Mouse (Mus musculus) left cerebral cortex, adult 8-10 months (tissue): ENCODE results near the gene Trabd2b. TPM values are rescaled to one million over a fixed set of nuclear protein-coding genes. Genes with fewer than 3 reads are reported as not detected.

Experiments used
- DNase-seq, 2 experiments: peaks; one replicate each; pipeline ENCODE4 v3.0.0; 2022; ENCODE audit warnings: low spot score in 2 of 2
- total RNA-seq, 4 experiments: library from RNA; stranded (reverse); gene quantifications; 2 replicates each; pipeline ENCODE4 v1.2.4; 2022

The Trabd2b gene
- total RNA-seq, 4 experiments from 2014 or later: 4.7 to 5.3 (median 4.9) TPM

DNA sequence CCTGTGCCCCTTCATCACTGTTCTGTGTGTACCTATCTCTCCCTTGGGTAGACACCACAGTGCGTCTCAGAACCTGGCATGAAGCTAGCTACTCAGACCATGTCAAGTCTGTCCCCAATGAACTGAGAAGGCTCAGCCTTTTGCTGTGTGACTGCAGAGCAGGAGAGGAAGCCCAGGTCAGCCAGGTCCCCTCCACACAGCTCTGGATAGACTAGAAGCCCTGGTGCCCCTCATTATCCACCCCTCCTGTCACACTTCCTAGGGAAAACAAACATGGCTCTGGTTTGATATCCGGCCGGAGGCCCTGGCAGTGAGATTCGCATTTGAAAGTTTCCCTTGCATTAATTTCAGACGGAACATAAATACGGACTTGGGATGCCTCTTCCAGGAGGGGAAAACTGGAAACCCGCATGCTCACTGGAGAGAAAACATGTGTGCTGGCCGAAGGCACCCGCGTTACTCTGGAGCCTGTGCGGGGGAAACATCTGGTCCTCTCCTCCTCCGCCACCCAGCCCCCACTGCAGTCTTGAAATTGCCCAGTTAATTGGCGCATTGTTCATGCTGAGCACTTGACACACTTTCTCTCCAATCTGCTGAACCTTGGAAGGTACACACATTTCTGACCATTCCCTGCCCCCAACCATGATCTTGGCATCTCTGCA, 187.2 kb downstream of the Trabd2b start:
- DNase-seq: no peak

DNA sequence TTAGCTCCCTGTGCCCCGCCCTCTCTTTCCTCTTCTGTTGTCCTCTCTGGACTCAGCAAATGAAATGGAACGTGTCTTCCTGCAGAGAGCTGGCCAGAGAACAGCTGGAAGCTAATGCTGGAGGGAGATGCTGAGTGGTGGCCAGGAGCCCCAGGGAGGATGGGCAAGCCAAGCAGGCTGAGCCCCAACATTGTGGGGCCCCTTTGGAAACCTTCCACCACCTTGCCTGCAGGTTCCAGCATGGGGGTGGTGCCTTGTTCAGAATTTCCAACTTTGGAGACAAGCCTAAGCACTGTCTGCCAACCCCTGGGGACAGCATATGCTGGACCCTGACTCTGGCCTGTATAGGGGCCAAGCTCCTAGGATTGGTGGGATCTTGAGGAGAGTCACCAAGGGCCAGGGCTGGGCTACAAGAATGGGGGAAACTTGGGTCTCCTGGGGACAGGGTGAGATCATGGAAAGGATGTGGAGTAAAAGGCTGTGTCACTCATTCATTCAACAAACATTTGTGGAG, 188.7 kb downstream of the Trabd2b start:
- DNase-seq: no peak

- no peak for DNase-seq
These were observed 192.6 kb downstream of the Trabd2b start for GRCm38 (mm10) chr4:114599121-114599520.

DNA sequence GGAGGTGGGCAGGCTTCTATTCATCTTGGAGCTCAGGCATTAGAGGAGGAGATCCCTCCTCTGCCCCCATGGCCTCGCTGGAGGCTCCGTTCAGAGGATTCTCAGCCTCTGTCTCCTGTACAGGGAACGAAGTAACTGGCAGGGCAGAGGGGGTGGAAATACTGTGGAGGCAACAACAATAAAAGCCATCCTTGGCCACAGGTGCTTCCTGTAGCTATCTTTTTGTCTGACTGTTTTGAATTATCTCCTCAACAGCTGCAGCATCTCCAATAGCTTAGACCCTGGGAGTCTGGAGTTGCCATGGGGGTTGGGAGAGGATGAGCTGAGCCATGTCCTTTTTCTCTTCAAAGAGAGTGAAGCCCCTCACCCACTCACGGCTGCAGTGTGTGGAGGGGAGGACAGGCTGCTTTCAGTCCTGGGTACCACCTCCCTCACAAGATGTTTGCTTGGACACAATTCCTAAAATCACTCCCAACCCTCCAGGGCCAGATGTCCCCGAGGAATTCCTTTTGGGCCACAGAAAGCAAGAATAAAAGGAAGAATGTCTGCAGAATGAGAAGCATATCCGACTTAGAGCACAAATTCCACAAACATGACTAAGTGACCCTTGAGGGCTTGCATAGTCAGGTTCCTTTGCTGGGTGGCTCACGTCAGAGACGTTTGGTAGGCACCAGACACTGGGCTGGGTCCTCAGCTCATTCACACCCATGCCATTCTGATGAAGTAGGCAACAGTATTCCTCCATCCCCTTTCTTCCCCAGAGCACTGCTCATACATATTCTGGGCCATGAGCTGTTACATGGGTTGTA, 194.9 kb downstream of the Trabd2b start:
- DNase-seq: no peak

DNA sequence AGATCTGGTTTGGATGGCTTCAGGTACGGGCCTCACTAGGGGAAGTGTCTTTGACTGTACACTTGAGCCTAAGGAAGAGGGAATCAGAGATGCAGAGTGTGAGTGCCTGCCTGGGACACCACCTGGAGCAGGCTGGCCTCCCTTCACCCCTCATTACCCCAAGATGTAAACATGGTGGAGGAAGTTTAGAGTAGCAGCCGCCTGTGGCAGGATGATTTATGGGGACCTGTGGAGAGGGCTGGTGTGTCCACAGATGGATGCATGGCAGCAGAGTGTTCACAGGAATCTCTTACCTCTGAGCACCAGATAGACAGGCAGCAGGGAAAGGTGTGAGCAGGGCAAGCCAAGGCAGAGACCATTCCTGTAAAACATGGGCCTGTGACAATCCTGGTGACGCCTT, 199.1 kb downstream of the Trabd2b start:
- DNase-seq: no peak

GRCm38 (mm10) chr4:114607873-114608272, 201.3 kb downstream of the Trabd2b start:
- DNase-seq: no peak

DNA sequence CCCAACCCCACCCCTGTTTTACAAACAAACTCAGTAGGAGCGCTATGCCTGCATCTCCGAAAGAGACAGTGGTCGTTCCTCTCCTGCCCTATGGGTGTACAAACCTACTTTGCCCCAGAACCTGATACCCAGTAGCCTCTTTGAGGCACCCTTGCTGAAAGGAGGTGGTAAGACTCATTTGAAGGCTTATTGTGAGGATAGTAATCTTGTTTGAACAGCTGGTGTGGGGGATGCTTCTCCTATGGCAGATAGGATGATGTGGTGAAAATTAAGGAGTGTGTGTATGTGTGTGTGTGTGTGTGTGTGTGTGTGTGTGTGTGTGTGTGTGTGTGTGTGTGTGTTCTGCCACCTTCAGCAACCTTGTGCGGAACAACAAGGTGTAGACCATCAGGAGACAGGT, 202.8 kb downstream of the Trabd2b start:
- DNase-seq: no peak

DNA sequence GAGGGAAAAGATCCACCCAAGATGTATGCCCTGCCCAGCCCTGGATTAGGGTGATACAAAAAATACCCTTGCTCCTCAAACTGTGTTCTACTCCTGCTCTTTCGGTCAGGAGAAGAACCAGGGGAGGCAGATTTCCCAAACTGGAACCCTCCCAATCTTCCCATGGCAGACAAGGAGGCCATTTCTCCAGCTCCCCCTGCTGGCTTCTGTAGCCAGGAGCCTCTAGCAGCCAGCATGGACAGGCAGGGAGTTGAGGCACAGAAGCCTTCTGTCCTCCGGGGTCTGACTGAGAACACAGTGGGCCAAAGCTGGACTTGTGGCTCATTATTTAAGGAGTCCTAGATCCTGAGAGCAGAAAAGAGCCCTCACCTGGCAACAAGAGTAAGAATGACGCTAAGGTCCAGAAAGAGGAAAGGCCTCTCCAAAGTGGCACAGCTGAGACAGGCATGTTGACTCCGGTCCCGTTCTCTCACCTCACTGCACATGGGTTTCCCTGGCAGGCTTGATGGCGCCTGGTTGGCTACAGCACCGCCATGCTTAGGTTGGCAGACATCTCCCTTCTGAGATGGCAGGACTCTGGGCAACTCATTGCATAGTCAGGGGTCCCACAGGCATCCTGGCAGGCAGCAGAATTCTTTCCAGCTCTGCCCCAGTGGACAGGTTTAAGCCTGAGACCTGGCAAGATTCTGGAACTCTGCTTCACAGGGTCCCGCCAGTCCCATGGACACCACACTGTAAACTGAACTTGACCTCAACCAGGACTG, 204.8 kb downstream of the Trabd2b start:
- DNase-seq: no peak

GRCm38 (mm10) chr4:114612032-114612431, 205.5 kb downstream of the Trabd2b start:
- no peak for DNase-seq

- DNase-seq: no peak
These were observed 206.3 kb downstream of the Trabd2b start for GRCm38 (mm10) chr4:114612827-114613226.

DNA sequence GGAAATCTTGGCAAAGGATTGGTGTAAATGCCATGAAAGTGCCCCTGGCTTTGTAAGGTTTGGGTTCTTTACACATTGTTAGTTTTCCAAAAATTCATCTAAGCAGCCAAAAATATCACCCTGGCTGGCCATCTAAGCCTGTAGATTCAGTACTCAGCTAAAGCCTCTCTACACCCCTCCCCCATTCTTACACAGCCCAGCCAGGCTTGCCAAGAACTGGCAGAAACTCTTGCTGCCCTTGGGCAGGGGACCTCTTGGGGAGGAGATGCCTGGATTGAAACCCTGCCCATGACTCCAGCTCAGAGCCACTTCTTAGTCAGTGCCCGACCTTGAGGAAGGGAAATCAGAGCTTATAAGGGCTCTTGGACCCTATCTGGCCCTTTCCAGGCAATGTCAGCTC, 207.6 kb downstream of the Trabd2b start:
- DNase-seq: no peak

- DNase-seq: no peak
These were observed 209.2 kb downstream of the Trabd2b start for GRCm38 (mm10) chr4:114615765-114616164.

GRCm38 (mm10) chr4:114622929-114623328, 216.4 kb downstream of the Trabd2b start:
- no peak for DNase-seq

DNA sequence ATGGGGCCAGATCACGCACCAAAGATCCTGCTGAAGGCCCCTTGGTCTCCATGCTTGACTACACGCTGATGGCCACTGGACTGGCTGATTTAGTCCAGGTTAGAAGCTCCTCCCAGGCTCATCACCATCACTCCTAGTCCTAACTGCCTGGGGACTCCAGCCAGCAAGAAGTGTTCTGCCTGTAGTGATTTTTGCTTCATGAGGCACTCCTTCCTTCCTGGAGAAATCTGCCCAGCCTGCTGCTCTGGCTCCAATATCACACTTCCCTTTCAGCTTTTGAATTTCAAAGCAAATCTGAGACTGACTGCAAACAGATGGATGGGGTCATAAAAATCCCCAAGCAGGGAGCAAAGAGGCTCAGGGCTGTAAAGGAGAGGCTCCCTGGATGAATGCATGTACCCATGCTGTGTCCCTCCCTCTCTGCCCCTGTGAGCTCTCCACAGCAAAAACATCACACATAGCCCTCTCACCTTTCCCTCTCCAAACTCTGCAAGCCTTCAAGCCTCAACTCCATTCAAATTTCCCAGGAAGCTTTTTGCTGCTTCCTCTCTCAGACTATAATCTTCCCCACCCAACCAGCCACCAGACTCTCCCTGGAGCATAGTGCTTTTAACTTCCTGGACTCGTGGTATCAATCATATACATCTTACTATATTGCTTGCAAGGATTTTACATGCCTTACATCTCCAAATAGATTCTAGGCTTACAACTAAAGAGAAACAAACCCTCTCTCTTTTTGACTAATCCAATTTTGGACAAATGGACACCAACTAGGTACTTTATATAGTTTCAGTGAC, 217.8 kb downstream of the Trabd2b start:
- no peak for DNase-seq

DNA sequence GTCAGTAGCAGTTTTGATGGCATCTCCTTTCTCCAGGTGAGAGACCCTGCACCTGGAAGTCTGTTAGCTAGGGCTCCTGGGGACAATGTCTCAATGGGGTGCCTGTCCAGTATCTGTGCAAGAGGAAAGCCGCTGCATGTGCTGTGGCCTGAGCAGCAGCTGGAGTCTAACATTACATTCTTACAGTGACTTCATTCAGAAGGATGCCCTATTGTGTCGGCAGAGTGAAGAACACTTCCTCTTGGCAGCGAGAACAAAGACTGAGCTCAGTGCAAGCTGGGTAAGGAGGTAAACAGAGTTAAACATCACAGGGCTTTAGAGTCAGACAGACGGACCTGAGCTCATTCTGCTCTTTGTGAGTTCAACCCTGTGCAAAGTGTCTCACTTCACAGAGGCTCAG, 218.8 kb downstream of the Trabd2b start:
- no peak for DNase-seq

DNA sequence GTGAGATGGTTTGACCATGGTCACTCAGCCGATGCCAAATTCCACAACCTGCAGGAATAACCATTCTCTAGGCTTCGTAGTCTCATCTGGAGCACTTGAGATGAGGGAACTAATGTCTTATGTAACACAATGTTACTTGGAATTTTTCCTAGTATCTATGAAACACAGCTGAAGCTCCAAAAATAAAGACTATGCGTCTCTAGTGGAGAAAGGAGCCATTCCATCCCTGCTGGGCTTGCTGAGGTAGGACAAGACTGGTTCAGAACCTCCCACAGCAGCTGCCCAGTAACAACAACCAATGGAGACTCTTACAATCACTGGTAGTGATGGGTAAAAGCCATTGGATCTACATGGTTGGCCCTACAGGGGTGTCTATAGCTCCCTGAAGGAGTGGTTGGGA, 219.4 kb downstream of the Trabd2b start:
- DNase-seq: no peak

DNA sequence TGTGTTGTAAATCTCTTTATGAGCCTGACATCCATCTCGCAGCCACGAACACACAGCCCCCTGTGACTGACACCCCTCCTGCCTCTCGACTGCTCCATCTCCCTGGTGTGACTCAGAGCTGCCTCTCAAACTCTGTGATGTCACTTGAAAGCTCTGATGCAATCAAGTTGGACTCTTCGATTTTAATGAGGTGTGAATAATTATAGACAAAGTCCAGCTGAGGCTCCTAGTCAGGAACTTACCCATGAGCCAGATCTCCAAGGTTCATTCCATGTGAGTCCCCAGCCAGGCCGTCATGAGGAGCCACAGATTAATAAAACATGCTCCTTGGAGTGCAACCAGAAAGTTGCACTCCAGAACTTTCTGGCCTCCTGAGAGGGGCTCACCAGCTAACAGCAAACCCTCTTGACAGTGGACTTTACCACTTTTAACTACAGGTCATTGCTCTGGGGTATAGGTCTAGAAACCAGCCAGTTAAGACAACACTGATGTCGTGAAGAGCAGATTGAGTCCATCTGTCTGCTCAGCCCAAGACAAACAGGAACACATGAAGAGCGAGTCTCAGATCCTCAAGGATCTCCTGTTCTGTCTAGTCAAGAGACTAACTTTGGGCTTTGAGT, 221.3 kb downstream of the Trabd2b start:
- DNase-seq: no peak

- peak; percentile 39 to 59 for DNase-seq
These were observed 229.4 kb downstream of the Trabd2b start for GRCm38 (mm10) chr4:114635889-114636288.

GRCm38 (mm10) chr4:114636324-114636723, 229.8 kb downstream of the Trabd2b start:
- DNase-seq: peak in 1 of 2 experiments; percentile 54

DNA sequence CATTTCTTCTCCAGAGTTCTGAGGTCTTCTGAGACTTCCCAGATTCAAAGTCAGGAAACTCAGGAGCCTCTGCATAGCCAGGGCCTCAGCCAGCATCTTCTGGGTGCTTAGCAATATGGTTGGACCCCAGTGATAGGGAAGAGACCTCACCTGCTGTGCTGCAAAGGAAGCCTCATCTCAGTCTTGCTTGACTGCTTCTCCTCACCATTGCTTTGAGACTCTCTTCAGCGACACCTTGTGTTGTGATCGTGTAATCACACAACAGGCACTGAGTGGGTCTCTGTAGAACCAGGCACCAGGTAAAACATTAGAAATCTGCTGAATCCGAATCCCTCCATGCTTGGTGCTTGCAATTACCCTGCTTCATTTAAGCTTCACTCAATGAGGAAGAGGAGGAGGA, 230.6 kb downstream of the Trabd2b start:
- DNase-seq: no peak

GRCm38 (mm10) chr4:114642469-114642868, 235.9 kb downstream of the Trabd2b start:
- DNase-seq: no peak
